Mouse (Mus musculus) lung, postnatal 25 days (tissue): ENCODE measurements around the gene Vgll3.
A peak's percentile ranks its signal among the peaks of the same experiment; 100 is the strongest.

Source experiments
- DNase-seq: peaks from one replicate; pipeline ENCODE4 v3.0.0; 2022; ENCODE audit warnings: low spot score

Vgll3 gene

GRCm38 (mm10) chr16:65814918-65815881 is at the start of gene Vgll3:
Vgll3 (plus strand) TSS chr16:65815257.
- DNase-seq, result peak; percentile 59

GRCm38 (mm10) chr16:65765976-65766375 is 49.1 kb upstream of the Vgll3 start:
- DNase-seq, result no peak

- DNase-seq, result peak; percentile 7
These were observed 29.1 kb upstream of the Vgll3 start for GRCm38 (mm10) chr16:65785959-65786358.

GRCm38 (mm10) chr16:65816059-65816458 is 1.0 kb downstream of the Vgll3 start:
- DNase-seq, result no peak

- DNase-seq, result peak; percentile 50
These were observed 3.7 kb downstream of the Vgll3 start for GRCm38 (mm10) chr16:65818779-65819178.

GRCm38 (mm10) chr16:65820803-65821202 is 5.7 kb downstream of the Vgll3 start:
- DNase-seq, result peak; percentile 25

GRCm38 (mm10) chr16:65823721-65824120 is 8.7 kb downstream of the Vgll3 start:
- DNase-seq, result no peak

- peak; percentile 51 for DNase-seq
These were observed 13.1 kb downstream of the Vgll3 start for GRCm38 (mm10) chr16:65828141-65828565.

GRCm38 (mm10) chr16:65829096-65829495 is 14.0 kb downstream of the Vgll3 start:
- no peak for DNase-seq

GRCm38 (mm10) chr16:65834721-65835120 is 19.7 kb downstream of the Vgll3 start:
- no peak for DNase-seq

- DNase-seq, result no peak
These were observed 35.1 kb downstream of the Vgll3 start for GRCm38 (mm10) chr16:65850126-65850525.

- no peak for DNase-seq
These were observed 49.4 kb downstream of the Vgll3 start for GRCm38 (mm10) chr16:65864471-65864870.

GRCm38 (mm10) chr16:65867927-65868326 is 52.9 kb downstream of the Vgll3 start:
- no peak for DNase-seq

GRCm38 (mm10) chr16:65868933-65869332 is 53.9 kb downstream of the Vgll3 start:
- no peak for DNase-seq

GRCm38 (mm10) chr16:65888940-65889339 is 73.9 kb downstream of the Vgll3 start:
- DNase-seq, result peak; percentile 46
